Mouse (Mus musculus) right cerebral cortex, postnatal 10 days (tissue): Measurements from ENCODE around the gene Ptprd.

Experiments
- DNase-seq, 2 experiments: peaks; one replicate each; pipeline ENCODE4 v3.0.0; 2021; ENCODE audit warnings: low spot score in 2 of 2

The Ptprd gene

DNA sequence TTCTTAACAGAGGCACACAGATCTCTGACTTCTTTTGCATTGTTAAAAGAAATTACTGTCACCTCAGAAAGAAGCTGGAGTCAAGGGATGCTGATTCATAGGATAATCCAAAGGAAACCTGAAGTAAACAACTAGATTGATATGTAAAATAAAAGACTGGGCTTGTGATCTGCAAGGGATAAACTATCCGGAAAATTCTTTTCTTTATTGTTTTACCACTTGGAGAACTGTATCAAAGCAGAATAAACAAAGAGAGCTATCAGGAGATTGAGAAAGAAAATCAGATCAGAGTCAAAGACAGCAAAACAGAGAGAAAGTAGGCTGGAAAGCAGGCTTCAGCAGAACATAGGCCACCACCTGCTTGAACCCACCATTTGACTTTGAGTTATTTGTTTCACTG lies 962.0 kb downstream of the Ptprd start:
- DNase-seq = no peak

GRCm38 (mm10) chr4:77248918-77249317 lies 962.8 kb downstream of the Ptprd start:
- DNase-seq = no peak

DNA sequence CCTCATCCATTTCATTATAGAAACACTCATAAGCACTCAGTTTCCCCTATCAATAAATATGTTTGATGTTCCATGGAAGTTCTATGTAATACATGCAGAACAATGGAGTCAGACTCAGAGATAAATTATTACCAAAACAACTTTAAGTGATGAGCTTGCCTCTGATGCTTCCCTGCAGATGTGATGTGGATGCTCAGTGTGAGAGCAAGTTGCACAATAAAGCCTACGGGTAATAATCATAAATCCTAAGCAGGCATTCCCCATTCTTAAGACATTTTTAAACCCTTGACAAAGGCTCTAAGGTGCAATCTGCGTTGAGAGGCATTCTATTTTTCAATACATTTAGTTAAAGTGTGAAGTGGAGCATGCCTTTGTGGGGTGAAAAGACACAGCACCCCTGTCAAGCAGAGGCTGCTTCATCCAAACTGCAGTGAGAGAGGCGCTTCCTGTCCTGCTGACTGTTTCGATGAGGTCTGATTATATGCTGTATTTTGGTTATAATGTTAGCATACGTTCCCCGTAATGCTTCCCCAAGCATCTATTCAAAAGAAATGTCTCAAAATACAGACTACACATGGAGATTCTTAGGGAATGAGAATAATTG lies 969.8 kb downstream of the Ptprd start:
- no peak for DNase-seq

DNA sequence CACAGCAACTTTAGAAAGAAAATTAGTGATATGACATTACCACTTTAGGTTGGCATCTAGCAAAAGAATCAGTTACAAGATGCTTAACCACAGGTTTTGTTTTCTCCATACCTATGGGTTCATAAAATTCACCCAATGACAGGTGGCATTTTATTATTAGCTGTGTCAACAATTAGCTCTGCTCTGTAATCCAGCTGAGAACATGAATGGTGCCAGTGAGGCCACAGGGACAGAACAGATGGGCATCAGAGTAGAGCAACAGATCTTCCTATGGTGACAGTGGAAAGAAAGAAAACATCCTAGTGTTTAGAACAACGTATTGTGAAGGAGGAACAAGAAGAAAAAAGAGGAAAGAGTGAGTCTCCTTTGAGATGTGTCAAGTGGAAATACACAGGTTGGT lies 973.6 kb downstream of the Ptprd start:
- no peak for DNase-seq

DNA sequence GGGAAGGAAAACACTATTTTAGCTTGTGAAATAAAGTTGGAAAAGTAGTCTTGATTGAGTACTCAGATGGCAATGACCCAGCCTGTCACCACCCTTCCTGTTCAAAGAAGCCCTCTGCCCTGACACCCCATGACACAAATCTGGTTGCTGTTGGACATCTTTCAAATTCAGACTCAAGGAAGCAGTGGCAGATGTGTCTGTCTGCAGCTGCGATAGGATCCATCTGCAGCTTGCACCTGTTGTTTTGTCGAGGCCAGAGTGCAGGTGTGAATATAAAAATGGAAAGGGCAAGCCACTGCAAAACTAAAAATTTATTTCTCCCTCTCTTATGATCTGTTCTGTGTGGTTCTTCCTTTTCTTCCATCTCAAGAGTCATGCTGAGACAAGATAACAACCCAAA lies 978.5 kb downstream of the Ptprd start:
- DNase-seq = no peak

DNA sequence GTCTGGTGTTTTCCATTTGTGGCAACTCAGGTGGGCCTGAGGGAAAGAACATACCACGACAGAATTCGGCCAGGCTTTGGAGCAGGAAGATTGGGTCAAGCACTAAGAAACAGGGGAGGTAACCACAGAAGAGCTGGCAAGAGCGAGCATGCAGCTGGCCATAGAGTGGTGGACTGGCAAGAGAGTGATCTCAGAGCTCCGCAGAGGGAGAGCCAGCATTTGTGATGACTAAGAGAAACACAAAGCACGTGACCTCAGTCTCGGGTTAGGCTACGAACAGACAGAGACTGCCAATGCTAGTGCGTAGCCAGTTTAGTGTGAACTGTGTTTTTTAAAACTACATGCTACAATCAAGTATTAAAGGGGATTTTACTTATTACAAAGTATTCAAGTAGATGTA lies 1042.9 kb downstream of the Ptprd start:
- no peak for DNase-seq

- no peak for DNase-seq
These were observed 1054.2 kb downstream of the Ptprd start for GRCm38 (mm10) chr4:77157601-77158000.

GRCm38 (mm10) chr4:77155561-77155960 lies 1056.2 kb downstream of the Ptprd start:
- peak; percentile 44 to 66 for DNase-seq

DNA sequence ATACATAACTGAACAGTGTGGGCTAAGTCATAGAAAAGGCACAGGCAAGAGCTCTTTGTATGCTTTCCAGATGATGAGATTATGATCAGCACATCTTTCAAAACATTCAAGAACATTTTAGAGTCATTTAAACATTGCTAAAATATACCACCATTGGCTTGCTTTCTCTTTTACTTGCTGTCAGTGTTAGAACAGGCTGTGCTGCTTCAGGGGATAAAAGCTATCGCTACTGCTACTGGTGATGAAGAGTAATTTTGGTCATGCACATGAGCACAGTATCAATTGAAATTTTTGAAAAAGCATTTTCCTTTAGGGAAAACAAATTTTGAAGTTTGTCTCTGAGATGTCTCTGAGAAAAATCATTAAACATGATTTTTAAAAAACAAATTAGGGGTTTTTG lies 1056.7 kb downstream of the Ptprd start:
- DNase-seq = no peak

DNA sequence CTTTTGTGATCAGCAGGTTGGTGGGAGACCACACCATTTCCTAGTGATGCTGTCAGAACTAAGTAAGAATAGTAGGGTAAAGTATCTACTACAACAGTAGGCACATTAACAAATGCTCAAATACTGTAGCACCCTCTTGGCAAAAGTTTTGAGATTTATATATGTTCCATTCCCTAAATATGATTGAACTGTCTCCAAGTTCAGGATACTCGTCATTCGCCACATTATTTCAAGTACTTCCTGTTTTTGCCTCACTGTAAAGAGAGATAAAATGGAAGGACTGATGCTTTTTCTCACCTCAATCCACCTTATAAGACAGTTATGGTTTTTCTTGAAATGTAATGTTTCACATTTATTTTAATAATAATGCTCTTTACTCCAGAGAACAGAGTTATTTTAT lies 1086.9 kb downstream of the Ptprd start:
- no peak for DNase-seq

GRCm38 (mm10) chr4:77110894-77111293 lies 1100.9 kb downstream of the Ptprd start:
- DNase-seq = no peak

GRCm38 (mm10) chr4:77107291-77107690 lies 1104.5 kb downstream of the Ptprd start:
- no peak for DNase-seq

- peak in 1 of 2 experiments; percentile 53 for DNase-seq
These were observed 1128.6 kb downstream of the Ptprd start for GRCm38 (mm10) chr4:77083165-77083564.

- DNase-seq = no peak
These were observed 1134.2 kb downstream of the Ptprd start for GRCm38 (mm10) chr4:77077607-77078006.

DNA sequence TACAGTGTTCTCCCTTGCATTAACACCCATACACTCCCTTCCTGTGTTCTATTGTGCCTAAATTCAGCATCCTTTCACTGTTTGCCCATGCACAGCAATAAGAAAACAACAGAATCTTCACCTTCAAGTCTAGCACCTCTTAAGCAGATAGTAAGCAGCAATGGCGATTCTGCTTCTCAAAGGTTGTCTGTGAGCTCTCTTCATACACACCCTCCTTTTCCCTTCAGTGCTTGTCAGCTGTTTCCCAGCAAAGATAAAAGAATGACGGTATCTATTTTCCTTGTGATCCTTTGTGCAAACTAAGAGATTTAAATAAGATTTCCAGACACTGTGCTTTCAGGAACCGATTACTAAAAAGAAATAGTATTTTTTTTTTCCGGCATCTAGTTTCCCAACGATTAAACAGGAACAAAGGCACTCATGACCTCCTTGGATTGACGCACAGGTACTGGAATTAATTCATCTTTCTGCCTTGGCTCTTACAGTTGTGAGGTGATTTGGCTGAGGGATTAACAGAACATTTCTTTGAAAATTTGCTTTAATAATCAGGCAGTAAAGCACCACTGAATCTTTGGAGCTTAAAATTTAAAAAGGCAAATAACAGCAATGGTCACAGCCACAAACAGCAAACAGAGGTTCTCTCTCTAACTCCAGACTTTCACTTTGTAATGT lies 1161.1 kb downstream of the Ptprd start:
- DNase-seq = no peak

- no peak for DNase-seq
These were observed 1207.3 kb downstream of the Ptprd start for GRCm38 (mm10) chr4:77004483-77004882.

DNA sequence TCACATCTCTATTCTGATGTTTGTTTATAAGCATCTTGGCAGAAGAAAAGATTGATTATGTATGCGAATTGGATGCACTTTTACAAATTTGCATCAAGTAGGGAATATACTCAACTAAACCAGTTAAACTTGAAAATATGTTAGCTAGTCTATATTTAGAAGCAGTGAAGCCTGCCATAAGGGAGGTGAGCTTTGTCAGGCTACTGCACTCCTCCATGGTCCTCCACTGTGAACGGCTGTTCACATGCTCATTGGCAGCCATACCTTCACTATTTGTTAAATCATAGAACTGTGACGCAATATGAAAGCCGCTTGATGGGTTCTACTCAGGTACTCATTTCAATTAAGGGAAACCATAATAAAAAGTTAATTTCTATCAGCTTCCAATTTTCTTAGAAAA lies 1215.6 kb downstream of the Ptprd start:
- no peak for DNase-seq

DNA sequence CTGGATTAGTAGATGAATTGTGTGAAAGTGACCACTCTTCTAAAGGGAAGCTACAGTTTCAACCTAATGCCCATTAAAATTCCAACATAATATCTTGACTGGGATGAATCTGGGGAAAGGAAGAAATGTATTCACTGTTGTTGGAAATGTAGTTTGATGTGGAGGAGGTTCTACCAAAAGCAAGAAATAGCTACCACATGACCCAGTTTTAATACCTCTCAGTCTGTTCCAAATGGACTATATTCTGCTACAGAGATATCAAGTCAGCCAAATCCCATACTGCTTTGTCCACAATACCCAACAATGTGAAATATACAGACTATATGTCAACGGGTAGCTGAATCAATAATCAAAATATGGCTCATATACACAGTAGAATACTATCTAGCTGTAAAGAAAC lies 1221.8 kb downstream of the Ptprd start:
- no peak for DNase-seq

GRCm38 (mm10) chr4:76977056-76977809 lies 1234.5 kb downstream of the Ptprd start:
- DNase-seq = no peak

GRCm38 (mm10) chr4:76948251-76948650 lies 1263.5 kb downstream of the Ptprd start:
- DNase-seq = peak in 1 of 2 experiments; percentile 30

DNA sequence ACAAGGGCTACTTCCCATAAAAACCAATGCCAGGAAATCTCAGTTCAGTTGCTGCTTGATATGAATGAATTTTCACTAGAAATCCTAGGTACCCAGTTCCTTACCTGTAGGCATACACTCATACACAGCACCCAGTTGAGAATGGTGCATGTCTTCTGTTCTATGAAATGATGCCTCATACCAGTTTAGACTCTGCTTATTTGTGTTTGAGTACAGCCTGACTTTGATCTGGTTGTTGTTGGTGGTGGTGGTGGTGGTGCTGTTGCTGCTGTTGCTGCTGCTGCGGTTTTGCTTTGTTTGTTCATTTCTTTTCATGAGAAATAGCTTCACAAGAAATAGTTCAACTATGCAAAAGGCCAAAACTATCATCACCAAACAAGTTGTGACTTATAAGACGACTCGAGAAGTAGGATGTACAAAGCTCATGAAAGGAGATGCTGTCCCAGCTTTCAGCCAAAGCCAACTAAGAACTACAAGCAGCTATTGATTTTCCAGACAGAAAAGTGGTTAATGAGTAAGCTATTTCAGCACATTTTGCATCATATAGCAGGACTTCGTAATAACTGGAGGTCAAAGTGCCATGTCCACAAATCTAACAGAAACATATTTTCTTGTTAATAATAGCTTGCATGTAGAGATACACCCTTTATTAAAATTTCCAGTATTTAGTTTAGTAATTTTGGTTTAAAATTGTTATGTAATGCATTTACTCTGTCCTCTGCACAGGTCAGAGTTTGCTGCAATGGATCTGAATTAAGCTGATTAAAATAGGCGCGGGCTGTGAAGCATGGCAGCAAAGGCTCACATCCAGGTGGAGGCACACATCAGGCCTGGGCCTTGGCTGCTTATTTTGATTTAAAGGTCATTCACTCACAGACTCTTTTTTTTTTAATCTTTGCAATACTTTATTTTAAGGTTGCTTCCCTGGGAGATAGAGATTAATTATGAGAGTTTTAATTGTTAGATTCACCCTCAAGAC lies 1270.1 kb downstream of the Ptprd start:
- no peak for DNase-seq

- no peak for DNase-seq
These were observed 1280.2 kb downstream of the Ptprd start for GRCm38 (mm10) chr4:76931559-76931958.
